Comparison of ENCODE assay signal across 8 mouse cellular contexts in the genomic region with DNA sequence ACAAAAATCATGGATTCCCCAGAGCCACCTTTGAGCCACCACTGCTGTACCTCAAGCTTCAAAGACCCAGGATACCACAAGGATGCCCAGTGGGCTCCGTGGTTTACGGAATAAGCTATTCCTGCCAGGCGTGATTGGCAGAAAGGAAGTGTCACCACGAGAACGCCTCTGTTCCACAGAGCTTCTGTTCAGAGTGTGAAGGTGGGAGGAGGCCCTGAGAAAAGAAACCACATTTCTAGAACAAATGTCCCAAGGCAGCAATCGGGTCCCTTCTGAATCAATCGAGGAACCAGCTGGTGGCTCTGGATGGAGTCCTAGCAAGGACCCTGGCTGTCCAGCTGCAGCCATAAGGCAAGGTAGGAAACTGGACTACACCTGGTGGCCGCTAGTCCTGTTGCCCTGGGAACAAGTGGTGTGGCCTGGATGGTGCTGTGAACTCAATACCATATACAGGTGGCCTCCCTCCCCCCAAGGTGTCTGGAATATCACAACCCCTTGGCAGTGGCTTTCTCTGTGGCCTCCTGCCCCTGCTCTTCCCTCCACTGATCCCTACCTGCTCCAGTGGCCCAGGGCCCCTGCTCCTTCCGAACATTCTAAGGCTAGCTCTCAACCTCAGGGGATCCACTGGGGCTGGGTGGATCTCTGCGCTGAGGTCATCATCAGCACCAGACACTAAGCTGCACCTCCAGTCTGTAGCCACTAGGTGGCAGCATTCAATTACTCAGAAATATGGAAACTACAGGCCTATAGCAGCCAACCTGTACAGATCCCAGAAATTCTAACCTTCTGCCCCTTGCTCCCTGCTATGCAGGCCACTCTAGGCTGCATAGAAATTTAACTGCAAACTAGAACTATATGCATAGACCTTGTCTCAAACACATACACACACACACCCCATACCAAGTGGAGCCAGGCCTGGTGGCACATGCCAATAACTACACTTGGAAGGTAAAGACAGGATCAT.
DNase-seq lines count a peak whose midpoint lies in the region; ATAC-seq and TF ChIP-seq lines count a peak whose summit lies in the region.

No protein-coding gene starts in this region.

- H3K36me3 ChIP-seq in embryonic facial prominence, embryonic 15.5 days = peaks cover 58% of the 10 kb centered on the region
- peaks cover 95% of the 10 kb centered on the region for H3K36me3 ChIP-seq in heart, embryonic 13.5 days
- H3K36me3 ChIP-seq in kidney, embryonic 16.5 days (ENCODE audit: insufficient read depth, low read length) = peaks cover 63% of the 10 kb centered on the region
- peaks cover 9% of the 10 kb centered on the region; the same call in 1 of the 2 replicates for H3K36me3 ChIP-seq in liver, adult 2 months (ENCODE audit: control insufficient read depth, insufficient read depth, low read length)

- peak; percentile 62 for TF ChIP-seq CTCF in bone marrow macrophage, adult 2 months (IDR thresholded peaks at IDR 0.05; ENCODE audit: low read depth, low read length)
- peak; percentile 80 for TF ChIP-seq CTCF in liver, adult 2 months (IDR thresholded peaks at IDR 0.05; ENCODE audit: low read depth, low read length)

- peak; percentile 40 to 63 for DNase-seq in CD8-positive naive resting alpha-beta T cell, adult 2 months (ENCODE audit: low read depth in 2 of 2, low spot score in 2 of 2)
- DNase-seq in liver, adult 2 months (ENCODE audit: extremely low read depth, low read depth, low spot score) = peak; percentile 45
- peak; percentile 83 for DNase-seq in naive thymus-derived CD4-positive, alpha-beta T cell, adult 2 months (ENCODE audit: low read depth)
- peak; percentile 85 for DNase-seq in telencephalon, adult 2 months (ENCODE audit: low read depth, low spot score)

- no peaks in the 10 kb centered on the region for H3K27me3 ChIP-seq in embryonic facial prominence, embryonic 15.5 days
- H3K27me3 ChIP-seq in heart, embryonic 13.5 days (replicated peaks) = no peaks in the 10 kb centered on the region
- H3K27me3 ChIP-seq in kidney, embryonic 16.5 days (ENCODE audit: insufficient read depth, low read length) = no peaks in the 10 kb centered on the region
- no peaks in the 10 kb centered on the region for H3K27me3 ChIP-seq in liver, adult 2 months (ENCODE audit: control insufficient read depth, insufficient read depth, low read length)

- TF ChIP-seq POLR2A in bone marrow macrophage, adult 2 months (IDR thresholded peaks at IDR 0.05; ENCODE audit: borderline replicate concordance, low read depth, low read length) = no peak
- TF ChIP-seq POLR2A in liver, adult 2 months (IDR thresholded peaks at IDR 0.05; ENCODE audit: extremely low read depth, insufficient read depth, low read length) = no peak

- peak; percentile 44; the same call in 1 of the 2 replicates for ATAC-seq in embryonic facial prominence, embryonic 15.5 days (ENCODE audit: insufficient number of reproducible peaks, low FRiP score, low TSS enrichment, low read depth)
- no peak; the same call in 1 of the 2 replicates for ATAC-seq in heart, embryonic 13.5 days (ENCODE audit: extremely low read depth, insufficient number of reproducible peaks, low FRiP score, low TSS enrichment)
- ATAC-seq in kidney, embryonic 16.5 days (ENCODE audit: low FRiP score, low TSS enrichment) = peak; percentile 76

- H3K4me3 ChIP-seq in bone marrow macrophage, adult 2 months (ENCODE audit: insufficient read depth, low read length) = no peak overlapping the region
- H3K4me3 ChIP-seq in embryonic facial prominence, embryonic 15.5 days (replicated peaks) = no peak overlapping the region
- no peak overlapping the region for H3K4me3 ChIP-seq in heart, embryonic 13.5 days
- no peak overlapping the region for H3K4me3 ChIP-seq in kidney, embryonic 16.5 days (ENCODE audit: low read length)
- no peak overlapping the region for H3K4me3 ChIP-seq in liver, adult 2 months (ENCODE audit: insufficient read depth, low read depth, low read length)

- no peak overlapping the region for H3K4me2 ChIP-seq in embryonic facial prominence, embryonic 15.5 days (replicated peaks)
- H3K4me2 ChIP-seq in heart, embryonic 13.5 days = no peak overlapping the region
- H3K4me2 ChIP-seq in kidney, embryonic 16.5 days (replicated peaks; ENCODE audit: low read depth, low read length) = no peak overlapping the region

- H3K79me2 ChIP-seq in liver, adult 2 months (ENCODE audit: control insufficient read depth, insufficient read depth, low read length) = no peaks in the 10 kb centered on the region

- WGBS in embryonic facial prominence, embryonic 15.5 days = 74% methylated on average over 10 of the region's 10 CpGs
- 69% methylated on average over 10 of the region's 10 CpGs for WGBS in heart, embryonic 13.5 days
- WGBS in kidney, embryonic 16.5 days = 78% methylated on average over 10 of the region's 10 CpGs
- 80% methylated on average over 10 of the region's 10 CpGs for WGBS in liver, adult 2 months

- H3K9me3 ChIP-seq in embryonic facial prominence, embryonic 15.5 days (replicated peaks) = no peaks in the 10 kb centered on the region
- H3K9me3 ChIP-seq in heart, embryonic 13.5 days = no peaks in the 10 kb centered on the region
- no peaks in the 10 kb centered on the region for H3K9me3 ChIP-seq in kidney, embryonic 16.5 days (ENCODE audit: low read length)

- H3K27ac ChIP-seq in bone marrow macrophage, adult 2 months (ENCODE audit: insufficient read depth, low read depth, low read length) = no peak overlapping the region
- H3K27ac ChIP-seq in embryonic facial prominence, embryonic 15.5 days (replicated peaks) = peak overlapping the region; percentile 77
- H3K27ac ChIP-seq in heart, embryonic 13.5 days (replicated peaks) = peak overlapping the region; percentile 69
- H3K27ac ChIP-seq in kidney, embryonic 16.5 days (ENCODE audit: low read length) = no peak overlapping the region
- H3K27ac ChIP-seq in liver, adult 2 months (replicated peaks; ENCODE audit: insufficient read depth, low read depth, low read length) = no peak overlapping the region

- no peaks in the 10 kb centered on the region for H3K4me1 ChIP-seq in bone marrow macrophage, adult 2 months (ENCODE audit: control insufficient read depth, insufficient read depth, low read length)
- 0 out of 2 replicates have a peak, but pooled peaks cover 7% of the 10 kb centered on the region for H3K4me1 ChIP-seq in embryonic facial prominence, embryonic 15.5 days
- peaks cover 52% of the 10 kb centered on the region for H3K4me1 ChIP-seq in heart, embryonic 13.5 days
- H3K4me1 ChIP-seq in kidney, embryonic 16.5 days (ENCODE audit: insufficient read depth, low read length) = no peaks in the 10 kb centered on the region
- no peaks in the 10 kb centered on the region for H3K4me1 ChIP-seq in liver, adult 2 months (ENCODE audit: control insufficient read depth, insufficient read depth, low read length)

- no peak overlapping the region for H3K9ac ChIP-seq in embryonic facial prominence, embryonic 15.5 days
- H3K9ac ChIP-seq in heart, embryonic 13.5 days = no peak overlapping the region
- no peak overlapping the region for H3K9ac ChIP-seq in kidney, embryonic 16.5 days (replicated peaks; ENCODE audit: low read length)
- H3K9ac ChIP-seq in liver, adult 2 months (ENCODE audit: low read depth, low read length) = no peak overlapping the region

Comparison
In these comparisons a context has a peak if more than half of its experiments do, and no peak if none do; other contexts are left out.
1. H3K27ac ChIP-seq: peak in embryonic facial prominence, embryonic 15.5 days (single experiment) and heart, embryonic 13.5 days (single experiment); none in bone marrow macrophage, adult 2 months (single experiment), kidney, embryonic 16.5 days (single experiment) and liver, adult 2 months (single experiment).
2. Peak in every context shown above with its lines, with median percentiles within 50 percentile points of each other: DNase-seq.